In the genomic region with DNA sequence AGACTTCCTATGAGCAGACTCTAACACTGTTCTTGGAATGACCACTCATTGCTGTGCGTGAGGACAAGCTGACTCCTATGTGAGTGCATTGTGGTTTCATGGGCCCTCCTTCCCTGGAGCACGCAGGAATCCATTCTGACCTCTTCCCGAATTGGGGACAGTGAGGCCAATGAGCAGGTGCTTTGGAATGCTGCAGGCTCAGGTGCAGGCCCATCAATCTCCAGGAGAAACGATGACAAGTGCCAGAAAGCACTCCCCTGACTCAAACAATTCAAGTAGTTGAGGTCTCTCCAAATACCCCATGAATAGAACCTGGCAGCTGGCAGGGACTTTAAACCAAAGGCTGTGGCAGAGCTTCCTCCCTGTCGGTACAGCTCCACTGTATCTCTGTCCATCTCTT, we compare ENCODE assay signal across 31 mouse cellular contexts. TPM values are rescaled to one million over a fixed set of nuclear protein-coding genes. Genes with fewer than 3 reads are reported as not detected.
A peak's percentile ranks its signal among the peaks of the same experiment; 100 is the strongest.
DNase-seq lines count a peak whose midpoint lies in the region; ATAC-seq and TF ChIP-seq lines count a peak whose summit lies in the region.
"Had no signal": no experiment of that assay in that cellular context is flagged by ENCODE, and none has a peak within 500 bp of the region (broad histone marks: within the 10 kb centered on the region; RNA-seq: fewer than 3 reads in every experiment).

No protein-coding gene starts in this region.

- H3K79me3 ChIP-seq in C2C12 (ENCODE audit: low read depth), result no peaks in the 10 kb centered on the region

- no peak for ATAC-seq in forebrain, embryonic 15.5 days (replicated peaks)
- ATAC-seq in limb, embryonic 12.5 days (ENCODE audit: insufficient number of reproducible peaks, insufficient read depth, low FRiP score, low TSS enrichment, low read depth), result no peak
- ATAC-seq: intestine, embryonic 16.5 days; Patski had no signal

- no peak for TF ChIP-seq CTCF in C2C12 (IDR thresholded peaks at IDR 0.05; ENCODE audit: control insufficient read depth, insufficient read depth, insufficient read length)

- H3ac ChIP-seq in C2C12 (ENCODE audit: control insufficient read depth, insufficient read length, low read depth), result no peak overlapping the region

- no peaks in the 10 kb centered on the region for H3K27me3 ChIP-seq in forebrain, embryonic 15.5 days
- H3K27me3 ChIP-seq in forebrain, embryonic 10.5 days (ENCODE audit: poor library complexity, severe bottlenecking), result peaks cover 69% of the 10 kb centered on the region
- H3K27me3 ChIP-seq in limb, embryonic 12.5 days, result peaks cover 37% of the 10 kb centered on the region
- peaks cover 74% of the 10 kb centered on the region for H3K27me3 ChIP-seq in limb, embryonic 10.5 days (ENCODE audit: low read depth, poor library complexity, severe bottlenecking)
- no peaks in the 10 kb centered on the region for H3K27me3 ChIP-seq in C2C12 (ENCODE audit: control insufficient read depth, insufficient read depth, insufficient read length)

- H3K27ac ChIP-seq in forebrain, embryonic 15.5 days (replicated peaks), result peak overlapping the region; percentile 19; the same call in 1 of the 2 replicates
- no peak overlapping the region for H3K27ac ChIP-seq in forebrain, embryonic 10.5 days
- H3K27ac ChIP-seq in limb, embryonic 12.5 days, result peak overlapping the region; percentile 35; the same call in 1 of the 2 replicates
- no peak overlapping the region for H3K27ac ChIP-seq in limb, embryonic 10.5 days
- H3K27ac ChIP-seq: embryonic facial prominence, embryonic 13.5 days; kidney, postnatal 0 days; limb, embryonic 13.5 days; neural tube, embryonic 15.5 days; stomach, embryonic 15.5 days had no signal

- H3K4me3 ChIP-seq in forebrain, embryonic 15.5 days, result no peak overlapping the region
- H3K4me3 ChIP-seq in forebrain, embryonic 10.5 days, result no peak overlapping the region
- H3K4me3 ChIP-seq in limb, embryonic 12.5 days (replicated peaks), result no peak overlapping the region
- H3K4me3 ChIP-seq in limb, embryonic 10.5 days, result no peak overlapping the region
- no peak overlapping the region for H3K4me3 ChIP-seq in C2C12 (ENCODE audit: insufficient read depth, poor library complexity, severe bottlenecking)
- H3K4me3 ChIP-seq: embryonic facial prominence, embryonic 13.5 days; erythroblast, embryonic 14.5 days; limb, embryonic 13.5 days; megakaryocyte, embryonic 14.5 days; neural tube, embryonic 15.5 days; stomach, embryonic 15.5 days had no signal

- no peak overlapping the region for H3K4me2 ChIP-seq in forebrain, embryonic 15.5 days (replicated peaks)
- H3K4me2 ChIP-seq in limb, embryonic 12.5 days, result peak overlapping the region; percentile 19; the same call in 1 of the 2 replicates
- H3K4me2 ChIP-seq: embryonic facial prominence, embryonic 13.5 days; liver, embryonic 11.5 days; neural tube, embryonic 15.5 days; stomach, embryonic 15.5 days had no signal

- no peaks in the 10 kb centered on the region for H3K36me3 ChIP-seq in forebrain, embryonic 15.5 days
- no peaks in the 10 kb centered on the region for H3K36me3 ChIP-seq in forebrain, embryonic 10.5 days (replicated peaks)
- H3K36me3 ChIP-seq in limb, embryonic 12.5 days, result no peaks in the 10 kb centered on the region
- no peaks in the 10 kb centered on the region for H3K36me3 ChIP-seq in limb, embryonic 10.5 days
- H3K36me3 ChIP-seq in C2C12 (ENCODE audit: control insufficient read depth, insufficient read depth), result no peaks in the 10 kb centered on the region
- H3K36me3 ChIP-seq: embryonic facial prominence, embryonic 13.5 days; G1E; limb, embryonic 13.5 days; neural tube, embryonic 15.5 days; stomach, embryonic 15.5 days had no signal

- no peaks in the 10 kb centered on the region for H3K9me3 ChIP-seq in forebrain, embryonic 15.5 days
- H3K9me3 ChIP-seq in forebrain, embryonic 10.5 days, result no peaks in the 10 kb centered on the region
- no peaks in the 10 kb centered on the region for H3K9me3 ChIP-seq in limb, embryonic 12.5 days
- H3K9me3 ChIP-seq in limb, embryonic 10.5 days (replicated peaks), result no peaks in the 10 kb centered on the region
- H3K9me3 ChIP-seq: embryonic facial prominence, embryonic 13.5 days; G1E; limb, embryonic 13.5 days; megakaryocyte, embryonic 14.5 days; neural tube, embryonic 15.5 days; stomach, embryonic 15.5 days had no signal

- H3K79me2 ChIP-seq in C2C12 (ENCODE audit: control insufficient read depth, insufficient read depth), result no peaks in the 10 kb centered on the region

- DNase-seq in forebrain, embryonic 10.5 days (ENCODE audit: extremely low spot score, low spot score), result no peak
- DNase-seq in limb, embryonic 10.5 days (ENCODE audit: low spot score), result no peak
- peak; percentile 11 for DNase-seq in 3134 (ENCODE audit: extremely low read depth, insufficient read length, low spot score)
- DNase-seq in right cerebral cortex, postnatal 10 days (ENCODE audit: low spot score in 2 of 2), result no peak
- no peak for DNase-seq in layer of hippocampus, postnatal 25 days (ENCODE audit: extremely low spot score in 1 of 2, low spot score in 1 of 2)
- DNase-seq: adrenal gland, postnatal 10 days; cerebellum, adult 11-12 months; cerebellum, adult 9-11 months; embryo, embryonic 11 days; gastrocnemius, postnatal 14 days; heart, postnatal 14 days; kidney, adult 8-10 months; kidney, postnatal 4 days; lung, postnatal 4 days; retina, postnatal 1 day; right cerebral cortex, postnatal 25 days had no signal

- H3K9ac ChIP-seq in forebrain, embryonic 15.5 days (replicated peaks), result no peak overlapping the region
- H3K9ac ChIP-seq in limb, embryonic 12.5 days (replicated peaks), result no peak overlapping the region
- H3K9ac ChIP-seq: embryonic facial prominence, embryonic 13.5 days; limb, embryonic 13.5 days; neural tube, embryonic 15.5 days; stomach, embryonic 15.5 days had no signal

- WGBS in forebrain, embryonic 15.5 days, result 7% methylated on average over 5 of the region's 5 CpGs
- WGBS in forebrain, embryonic 10.5 days, result 15% methylated on average over 5 of the region's 5 CpGs
- WGBS in limb, embryonic 12.5 days, result 9% methylated on average over 5 of the region's 5 CpGs
- 15% methylated on average over 5 of the region's 5 CpGs for WGBS in limb, embryonic 10.5 days

- peaks cover 26% of the 10 kb centered on the region for H3K4me1 ChIP-seq in forebrain, embryonic 15.5 days
- H3K4me1 ChIP-seq in forebrain, embryonic 10.5 days, result peaks cover 60% of the 10 kb centered on the region
- H3K4me1 ChIP-seq in limb, embryonic 12.5 days (replicated peaks), result peaks cover 60% of the 10 kb centered on the region
- peaks cover 45% of the 10 kb centered on the region for H3K4me1 ChIP-seq in limb, embryonic 10.5 days
- H3K4me1 ChIP-seq: megakaryocyte, embryonic 14.5 days had no signal

TF ChIP-seq in C2C12, 6 proteins besides CTCF, POLR2A, EP300 and RAD21:
- TF ChIP-seq CEBPB (IDR thresholded peaks at IDR 0.05; ENCODE audit: low read depth) (no peak), MYOD1 (IDR thresholded peaks at IDR 0.05; ENCODE audit: control insufficient read depth, insufficient read length, low read depth) (peak; percentile 77)

RNA-seq across cellular contexts. Expression of a gene that starts 3.4 kb away (rescaled TPM):
- polyA plus RNA-seq in forebrain, embryonic 15.5 days (2015; fragmentation: Nextera tagmentation; extraction: Ambion mirVana), result 0.13 and 0.46 TPM in 2 replicates
- 0.12 and 0.14 TPM in 2 replicates for polyA plus RNA-seq in forebrain, embryonic 10.5 days (2016; fragmentation: Nextera tagmentation; extraction: Ambion mirVana)
- polyA plus RNA-seq in limb, embryonic 12.5 days (2016; fragmentation: Nextera tagmentation; extraction: Ambion mirVana), result 0.73 and 0.74 TPM in 2 replicates
- polyA plus RNA-seq in limb, embryonic 10.5 days (2016; fragmentation: Nextera tagmentation; extraction: Ambion mirVana), result 0.06 and 0.15 TPM in 2 replicates
- 0.80 TPM for polyA plus RNA-seq in C2C12 (2012; fragmentation: generic; extraction: Trizol)
- total RNA-seq in layer of hippocampus, postnatal 25 days (2021), result 1 to 10 TPM; 1.2 to 1.6 TPM
- total RNA-seq: granulocyte monocyte progenitor cell, adult 5-6 weeks had no signal
- polyA plus RNA-seq: erythroblast, embryonic 14.5 days; G1E; liver, embryonic 11.5 days had no signal

Comparison
In these comparisons a context has a peak if more than half of its experiments do, and no peak if none do; other contexts are left out.
1. H3K27ac ChIP-seq: peak in forebrain, embryonic 15.5 days (single experiment) and limb, embryonic 12.5 days (single experiment); none in forebrain, embryonic 10.5 days (single experiment) and limb, embryonic 10.5 days (single experiment).